Mouse (Mus musculus): ENCODE data around the gene Igf1r.

DNA sequence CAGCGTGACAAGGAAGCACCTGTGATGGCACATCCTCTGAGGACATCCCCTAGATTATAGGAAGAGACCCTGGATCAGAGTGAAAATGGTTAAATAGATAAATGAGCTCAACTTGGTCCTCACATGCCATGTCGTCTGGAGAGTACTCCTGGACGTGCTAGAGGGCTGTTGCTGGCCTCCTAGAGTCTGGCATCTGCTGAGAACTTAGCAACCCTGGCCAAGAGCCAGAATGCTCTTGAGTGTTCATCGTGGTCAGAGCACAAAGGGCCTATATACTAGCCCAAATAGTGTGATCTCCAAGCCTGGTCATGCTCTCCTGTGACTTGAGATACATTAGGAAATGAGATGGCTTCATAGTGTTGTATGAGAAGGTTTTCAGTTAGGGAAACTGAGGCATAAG lies 257.8 kb downstream of the Igf1r start:
- TF ChIP-seq CTCF (IDR thresholded peaks at IDR 0.05; ENCODE audit: extremely low read depth, insufficient read depth, insufficient read length, insufficient replicate concordance) (no peak), POLR2A (IDR thresholded peaks at IDR 0.05; ENCODE audit: low read depth, low read length) (no peak)

Data from spleen, adult 2 months (tissue).